Mouse (Mus musculus) intestine, embryonic 14.5 days (tissue): ENCODE results near the gene Gm21188. TPM values are rescaled to one million over a fixed set of nuclear protein-coding genes. Genes with fewer than 3 reads are reported as not detected.
"Not testable (repeated sequence)": the region's sequence is repeated elsewhere in the genome, so short reads cannot be mapped to it uniquely, and the experiment has no call there.

Experiments
- ATAC-seq: fragments of 200-750 bp; cut with Nextera tagmentation; replicated peaks from 2 replicates; pipeline ENCODE4 v1.8.0; 2017; ENCODE audit warnings: low read depth, moderate number of reproducible peaks, moderate TSS enrichment, moderate library complexity; ENCODE audit not compliant: low FRiP score, low TSS enrichment
- DNase-seq: peaks from one replicate; pipeline ENCODE4 v3.0.0-alpha.2; 2018; ENCODE audit warnings: low spot score
- H3K27ac ChIP-seq: fragments of 300-500 bp; sonication (generic); 2 replicates; pipeline ENCODE4 v1.5.1; 2014; ENCODE audit warnings: low read depth, mild to moderate bottlenecking, control low read depth
- H3K27me3 ChIP-seq: fragments of 300-500 bp; sonication (generic); replicated peaks from 2 replicates; pipeline ENCODE4 v1.6.1; 2014; ENCODE audit warnings: low read length, control low read depth; ENCODE audit not compliant: control insufficient read depth, insufficient read depth
- H3K36me3 ChIP-seq: fragments of 300-500 bp; sonication (generic); 2 replicates; pipeline ENCODE4 v1.6.1; 2014; ENCODE audit warnings: low read length, control low read depth; ENCODE audit not compliant: control insufficient read depth, insufficient read depth
- H3K4me1 ChIP-seq: fragments of 300-500 bp; sonication (generic); replicated peaks from 2 replicates; pipeline ENCODE4 v1.6.1; 2014; ENCODE audit warnings: low read length, control low read depth, mixed read lengths; ENCODE audit not compliant: control insufficient read depth, insufficient read depth
- H3K4me2 ChIP-seq: fragments of 300-500 bp; sonication (generic); 2 replicates; pipeline ENCODE4 v1.6.1; 2014; ENCODE audit warnings: low read length
- H3K4me3 ChIP-seq: fragments of 300-500 bp; sonication (generic); 2 replicates; pipeline ENCODE4 v1.5.1; 2014; ENCODE audit warnings: low read depth, low read length, control low read depth, mixed read lengths
- H3K9ac ChIP-seq: fragments of 300-500 bp; sonication (generic); 2 replicates; pipeline ENCODE4 v1.6.1; 2014; ENCODE audit warnings: mild to moderate bottlenecking, low read length
- H3K9me3 ChIP-seq: fragments of 300-500 bp; sonication (generic); 2 replicates; pipeline ENCODE4 v1.6.1; 2016; ENCODE audit warnings: low read length, control low read depth; ENCODE audit not compliant: control insufficient read depth
- WGBS: fragments of 180-500 bp; shearing (Covaris S2); extraction: QIAGEN DNeasy Blood & Tissue Kit; methylation state at CpG from one replicate; pipeline ENCODE4 v1.1.7; 2014; 5-methylcytosine and 5-hydroxymethylcytosine counted together
- polyA plus RNA-seq: library from polyadenylated mRNA; unstranded; fragments of >200 nt; fragmentation: Nextera tagmentation; extraction: Ambion mirVana; gene quantifications from 2 replicates; pipeline ENCODE4 v1.2.1, GENCODE M21; 2014

Gene Gm21188
- not detected in 2 replicates for polyA plus RNA-seq

- H3K27ac ChIP-seq: not testable (repeated sequence)
These were observed at the start of gene Gm21188 for GRCm38 (mm10) chr13:120052085-120052484. Gene Gm21188 (minus strand): TSS chr13:120052194.

DNA sequence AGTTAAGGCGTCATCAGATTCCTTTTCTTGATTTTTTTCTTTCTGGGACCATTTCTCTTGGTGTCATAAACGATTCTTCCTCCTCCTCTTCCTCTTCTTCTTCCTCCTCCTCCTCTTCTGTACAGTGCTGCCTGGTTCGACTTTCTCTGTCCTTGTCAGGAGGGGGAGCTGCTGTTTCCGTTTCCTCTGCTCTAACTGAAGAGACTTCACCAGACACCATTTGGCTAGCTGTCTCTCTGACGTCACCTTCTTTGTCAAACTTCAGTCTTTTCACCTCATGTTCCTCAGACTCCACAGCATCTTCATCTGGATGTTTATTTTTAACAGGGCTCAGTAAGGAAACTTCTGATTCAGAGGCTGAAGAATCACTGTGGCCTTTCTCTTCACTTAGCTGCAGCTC is 47.3 kb upstream of the Gm21188 start:
- H3K27ac ChIP-seq, H3K9me3 ChIP-seq: not testable (repeated sequence)

More at GRCm38 (mm10) chr13:120052085-120052484, at the start of gene Gm21188:
- not testable (repeated sequence) for H3K4me3 ChIP-seq, H3K9ac ChIP-seq, H3K4me1 ChIP-seq, H3K27me3 ChIP-seq, DNase-seq, H3K4me2 ChIP-seq, ATAC-seq, H3K36me3 ChIP-seq, H3K9me3 ChIP-seq

DNA sequence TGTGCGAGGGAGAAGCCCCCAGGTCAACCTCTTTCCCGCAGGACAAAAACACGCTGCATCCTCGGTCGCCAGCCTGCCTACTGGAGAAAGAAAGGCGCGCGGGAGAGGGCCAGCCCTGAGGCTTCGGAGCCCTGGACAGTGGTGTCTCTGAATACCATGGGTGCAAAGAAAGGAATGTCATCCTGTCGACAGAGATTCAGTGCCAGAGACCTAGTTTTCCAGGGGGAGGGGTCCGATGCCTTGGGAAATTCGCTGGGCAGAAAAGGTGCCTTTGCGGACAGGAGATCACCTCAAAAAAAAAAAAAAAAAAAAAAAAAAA is 44.9 kb upstream of the Gm21188 start:
- DNase-seq, H3K27ac ChIP-seq, H3K36me3 ChIP-seq, H3K9ac ChIP-seq, H3K4me1 ChIP-seq, H3K9me3 ChIP-seq, H3K4me2 ChIP-seq, H3K27me3 ChIP-seq, H3K4me3 ChIP-seq: not testable (repeated sequence)
- 0 out of 2 replicates have a peak, but pooled peaks have one; percentile 12 for ATAC-seq
- 0% methylated on average over 5 of the region's 13 CpGs for WGBS

More for the DNA sequence above, 47.3 kb upstream of the Gm21188 start:
- not testable (repeated sequence) for ATAC-seq, H3K4me1 ChIP-seq, H3K36me3 ChIP-seq, H3K9ac ChIP-seq, H3K4me2 ChIP-seq, H3K4me3 ChIP-seq, H3K27me3 ChIP-seq, DNase-seq
- no CpG with 5 or more reads among the region's 5 CpGs for WGBS

DNA sequence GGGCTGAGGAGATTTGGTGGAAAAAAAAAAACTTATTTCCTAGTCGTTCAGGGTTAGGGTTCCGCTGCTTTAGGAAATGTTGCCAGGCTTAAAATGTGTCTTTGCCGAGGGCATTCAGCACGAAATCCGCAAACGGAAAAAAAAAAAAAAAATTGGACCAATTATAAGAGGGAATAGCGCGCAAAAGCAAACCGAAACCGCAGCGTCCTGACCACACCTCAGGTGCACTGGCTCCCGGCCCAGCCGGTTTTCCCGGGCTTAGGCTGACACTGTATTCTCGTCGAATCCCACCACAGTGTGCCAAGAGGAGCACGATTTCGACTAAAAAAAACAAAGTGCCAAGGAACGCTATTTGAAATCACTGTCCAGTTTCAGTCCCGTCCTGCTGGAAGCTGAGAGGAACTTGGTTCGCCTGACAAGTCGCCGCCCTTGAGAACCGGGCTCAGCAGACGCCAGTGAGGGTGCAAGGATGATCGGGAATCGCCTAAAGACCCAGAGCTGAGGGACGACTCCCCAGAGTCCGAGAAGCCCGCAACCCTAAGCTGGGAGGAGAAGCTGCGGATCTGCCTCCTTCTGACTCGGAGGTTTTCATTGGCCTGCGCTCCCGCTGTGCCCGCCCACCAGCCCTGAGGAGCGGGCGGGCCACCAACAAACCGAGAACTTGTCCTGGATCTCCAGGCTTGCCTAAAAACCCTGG is 44.4 kb upstream of the Gm21188 start:
- DNase-seq (peak; percentile 67), ATAC-seq (peak; percentile 78)
- not testable (repeated sequence) for H3K27ac ChIP-seq, H3K9ac ChIP-seq, H3K36me3 ChIP-seq, H3K27me3 ChIP-seq, H3K4me1 ChIP-seq, H3K9me3 ChIP-seq
- under 1% methylated on average over 23 of the region's 38 CpGs for WGBS
- Histone ChIP-seq H3K4me2 (peak overlapping the region; percentile 30; the same call in 1 of the 2 replicates), H3K4me3 (peak overlapping the region; percentile 8; the same call in 1 of the 2 replicates)

DNA sequence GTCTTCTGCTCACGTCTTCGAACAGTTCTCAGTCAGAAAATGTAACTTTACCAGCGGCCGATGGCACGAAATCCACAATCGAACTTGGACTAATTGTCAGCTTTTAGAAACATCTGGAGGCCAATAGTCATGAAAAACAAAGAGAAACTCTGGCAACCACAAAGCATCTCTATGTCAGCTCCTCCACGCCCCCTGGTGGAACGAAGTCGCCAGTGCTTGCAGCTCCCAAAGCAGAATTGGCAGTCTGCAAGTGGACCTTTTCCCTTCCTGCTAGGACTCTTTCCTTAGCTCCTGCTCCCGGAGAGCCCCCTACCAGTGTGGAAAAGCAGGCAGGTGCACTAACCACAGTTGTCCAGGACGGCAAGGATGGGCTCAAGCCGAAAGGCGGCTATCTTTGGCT is 41.0 kb upstream of the Gm21188 start:
- not testable (repeated sequence) for H3K9me3 ChIP-seq, H3K27ac ChIP-seq, H3K4me1 ChIP-seq, DNase-seq, H3K27me3 ChIP-seq, H3K9ac ChIP-seq, H3K4me2 ChIP-seq, H3K4me3 ChIP-seq, ATAC-seq, H3K36me3 ChIP-seq
- WGBS: no CpG with 5 or more reads among the region's 13 CpGs

DNA sequence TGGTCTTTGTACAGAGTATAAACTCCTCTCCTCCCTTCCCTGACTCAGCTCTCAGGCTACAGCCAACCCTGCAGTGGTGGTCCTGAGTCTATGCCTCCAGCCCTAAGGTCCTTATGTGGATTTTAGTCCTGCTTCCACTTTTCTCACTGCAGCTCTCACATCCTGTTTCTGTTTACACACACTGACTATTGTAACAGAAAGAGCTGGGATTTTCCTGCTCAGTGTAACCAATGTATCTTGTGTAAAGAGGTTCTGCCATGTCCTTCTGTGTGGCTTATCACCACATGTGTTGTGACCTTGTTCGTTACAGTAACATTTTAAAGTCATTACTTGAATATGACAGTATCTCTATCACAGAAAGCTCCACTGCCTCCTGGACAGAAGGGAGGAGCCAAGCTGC is 27.6 kb upstream of the Gm21188 start:
- not testable (repeated sequence) for ATAC-seq, H3K9ac ChIP-seq, H3K27ac ChIP-seq, H3K4me2 ChIP-seq, H3K4me3 ChIP-seq, DNase-seq, H3K36me3 ChIP-seq, H3K4me1 ChIP-seq, H3K9me3 ChIP-seq, H3K27me3 ChIP-seq
- WGBS: no CpG with 5 or more reads among the region's 1 CpGs

- H3K4me3 ChIP-seq, H3K4me1 ChIP-seq, H3K27ac ChIP-seq, H3K9me3 ChIP-seq, H3K36me3 ChIP-seq, H3K27me3 ChIP-seq, DNase-seq, H3K4me2 ChIP-seq, H3K9ac ChIP-seq: not testable (repeated sequence)
- 0 out of 2 replicates have a peak, but pooled peaks have one; percentile 15 for ATAC-seq
- whole genome bisulfite sequencing: no CpG with 5 or more reads among the region's 13 CpGs
These were observed 18.9 kb upstream of the Gm21188 start for GRCm38 (mm10) chr13:120070878-120071277.

DNA sequence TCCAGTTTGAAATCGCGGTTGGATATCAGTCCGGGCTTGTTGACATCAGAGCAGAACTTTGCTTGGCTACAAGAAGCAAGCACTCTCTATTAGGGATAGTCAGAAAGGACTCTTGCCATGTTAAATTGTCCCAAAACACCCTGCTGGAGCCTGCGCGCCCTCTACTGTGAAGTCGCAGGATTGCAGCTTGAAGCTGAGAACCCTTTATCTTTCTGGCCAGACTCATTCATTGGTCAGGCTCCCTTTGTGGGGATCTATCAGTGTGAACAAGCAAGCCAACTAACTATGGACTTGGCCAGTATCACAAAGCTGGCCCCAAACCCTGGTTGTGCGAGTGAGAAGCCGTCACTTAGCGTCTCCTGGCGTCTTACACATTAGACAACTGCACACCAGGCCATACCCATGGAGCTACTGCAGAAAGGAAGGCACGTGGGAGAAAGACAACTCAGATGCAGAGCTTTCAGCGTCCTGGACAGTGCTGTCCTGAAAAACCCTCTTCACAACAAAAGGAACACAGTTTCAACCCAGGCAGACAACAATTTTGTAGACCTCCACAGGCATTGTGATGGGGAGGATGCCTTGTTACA is 18.1 kb upstream of the Gm21188 start:
- not testable (repeated sequence) for H3K9me3 ChIP-seq, H3K9ac ChIP-seq, DNase-seq, H3K4me2 ChIP-seq, ATAC-seq, H3K4me3 ChIP-seq, H3K27me3 ChIP-seq, H3K4me1 ChIP-seq, H3K36me3 ChIP-seq, H3K27ac ChIP-seq
- WGBS: no CpG with 5 or more reads among the region's 12 CpGs
